Mouse (Mus musculus): ENCODE results near the gene Ttc7. TPM values are rescaled to one million over a fixed set of nuclear protein-coding genes. Genes with fewer than 3 reads are reported as not detected.

Ttc7 gene
- polyA plus RNA-seq, 1 experiment from 2014 or later: 3.8 TPM

- Histone ChIP-seq H3K36me3 (replicated peaks) (no peaks in the 10 kb centered on the region), H3K9ac (no peak overlapping the region), H3K4me2 (no peak overlapping the region), H3K27me3 (no peaks in the 10 kb centered on the region), H3K9me3 (no peaks in the 10 kb centered on the region), H3K4me3 (replicated peaks) (no peak overlapping the region), H3K4me1 (no peaks in the 10 kb centered on the region), H3K27ac (no peak overlapping the region)
- no peak for ATAC-seq (ENCODE audit: low FRiP score)
- 86% methylated on average over 8 of the region's 8 CpGs for WGBS
Observed at GRCm38 (mm10) chr17:87306746-87307145, 24.1 kb downstream of the Ttc7 start.

GRCm38 (mm10) chr17:87309073-87309788 is 26.5 kb downstream of the Ttc7 start:
- H3K4me1 ChIP-seq: 0 out of 2 replicates have a peak, but pooled peaks cover 4% of the 10 kb centered on the region
- ATAC-seq (ENCODE audit: low FRiP score): no peak
- H3K27me3 ChIP-seq: no peaks in the 10 kb centered on the region
- no peaks in the 10 kb centered on the region for H3K36me3 ChIP-seq (replicated peaks)
- H3K4me3 ChIP-seq (replicated peaks): no peak overlapping the region
- H3K9me3 ChIP-seq: no peaks in the 10 kb centered on the region
- H3K9ac ChIP-seq: no peak overlapping the region
- WGBS: 81% methylated on average over 12 of the region's 12 CpGs
- H3K27ac ChIP-seq: no peak overlapping the region
- no peak overlapping the region for H3K4me2 ChIP-seq

- Histone ChIP-seq H3K4me3 (replicated peaks) (no peak overlapping the region), H3K9me3 (no peaks in the 10 kb centered on the region), H3K4me2 (no peak overlapping the region), H3K36me3 (replicated peaks) (no peaks in the 10 kb centered on the region), H3K27ac (no peak overlapping the region), H3K27me3 (no peaks in the 10 kb centered on the region), H3K4me1 (peaks cover 8% of the 10 kb centered on the region), H3K9ac (no peak overlapping the region)
- ATAC-seq (ENCODE audit: low FRiP score): no peak
- WGBS: 88% methylated on average over 7 of the region's 7 CpGs
Observed at GRCm38 (mm10) chr17:87310497-87310896, 27.8 kb downstream of the Ttc7 start.

- Histone ChIP-seq H3K27ac (no peak overlapping the region), H3K4me1 (peaks cover 10% of the 10 kb centered on the region), H3K9ac (no peak overlapping the region), H3K4me3 (replicated peaks) (no peak overlapping the region), H3K9me3 (no peaks in the 10 kb centered on the region), H3K36me3 (replicated peaks) (no peaks in the 10 kb centered on the region), H3K27me3 (no peaks in the 10 kb centered on the region), H3K4me2 (no peak overlapping the region)
- no peak for ATAC-seq (ENCODE audit: low FRiP score)
- 28% methylated on average over 12 of the region's 12 CpGs for WGBS
Observed at GRCm38 (mm10) chr17:87312351-87312750, 29.7 kb downstream of the Ttc7 start.

GRCm38 (mm10) chr17:87312924-87313870 is 30.5 kb downstream of the Ttc7 start:
- no peak overlapping the region for H3K4me2 ChIP-seq
- no peak overlapping the region for H3K4me3 ChIP-seq (replicated peaks)
- peaks cover 12% of the 10 kb centered on the region for H3K4me1 ChIP-seq
- ATAC-seq (ENCODE audit: low FRiP score): no peak
- no peaks in the 10 kb centered on the region for H3K27me3 ChIP-seq
- H3K9me3 ChIP-seq: no peaks in the 10 kb centered on the region
- H3K36me3 ChIP-seq (replicated peaks): no peaks in the 10 kb centered on the region
- WGBS: 65% methylated on average over 18 of the region's 18 CpGs
- no peak overlapping the region for H3K27ac ChIP-seq
- H3K9ac ChIP-seq: no peak overlapping the region

GRCm38 (mm10) chr17:87314121-87314520 is 31.4 kb downstream of the Ttc7 start:
- Histone ChIP-seq H3K4me1 (peaks cover 12% of the 10 kb centered on the region), H3K9me3 (no peaks in the 10 kb centered on the region), H3K27me3 (no peaks in the 10 kb centered on the region), H3K9ac (no peak overlapping the region), H3K36me3 (replicated peaks) (no peaks in the 10 kb centered on the region), H3K4me3 (replicated peaks) (no peak overlapping the region), H3K4me2 (no peak overlapping the region), H3K27ac (no peak overlapping the region)
- WGBS: 88% methylated on average over 8 of the region's 8 CpGs
- ATAC-seq (ENCODE audit: low FRiP score): no peak

GRCm38 (mm10) chr17:87314530-87314946 is 31.9 kb downstream of the Ttc7 start:
- WGBS: 55% methylated on average over 5 of the region's 5 CpGs
- H3K4me2 ChIP-seq: 0 out of 2 replicates have a peak overlapping the region, but pooled peaks have one; percentile 24

GRCm38 (mm10) chr17:87315021-87315531 is 32.4 kb downstream of the Ttc7 start:
- H3K4me3 ChIP-seq (replicated peaks): no peak overlapping the region
- H3K9me3 ChIP-seq: no peaks in the 10 kb centered on the region
- H3K36me3 ChIP-seq (replicated peaks): no peaks in the 10 kb centered on the region
- no peak overlapping the region for H3K9ac ChIP-seq
- ATAC-seq (ENCODE audit: low FRiP score): peak; percentile 69
- no peak overlapping the region for H3K27ac ChIP-seq
- WGBS: 5% methylated on average over 9 of the region's 9 CpGs
- H3K4me2 ChIP-seq: peak overlapping the region; percentile 24; the same call in 1 of the 2 replicates
- H3K27me3 ChIP-seq: no peaks in the 10 kb centered on the region
- H3K4me1 ChIP-seq: peaks cover 12% of the 10 kb centered on the region

More at GRCm38 (mm10) chr17:87314530-87314946, 31.9 kb downstream of the Ttc7 start:
- Histone ChIP-seq H3K4me3 (replicated peaks) (no peak overlapping the region), H3K36me3 (replicated peaks) (no peaks in the 10 kb centered on the region), H3K9ac (no peak overlapping the region), H3K4me1 (peaks cover 12% of the 10 kb centered on the region), H3K9me3 (no peaks in the 10 kb centered on the region), H3K27ac (no peak overlapping the region), H3K27me3 (no peaks in the 10 kb centered on the region)
- peak; percentile 52; the same call in 1 of the 2 replicates for ATAC-seq (ENCODE audit: low FRiP score)

GRCm38 (mm10) chr17:87315891-87316763 is 33.4 kb downstream of the Ttc7 start:
- Histone ChIP-seq H3K4me1 (peaks cover 12% of the 10 kb centered on the region), H3K27me3 (no peaks in the 10 kb centered on the region), H3K9me3 (no peaks in the 10 kb centered on the region), H3K4me3 (replicated peaks) (no peak overlapping the region), H3K36me3 (replicated peaks) (no peaks in the 10 kb centered on the region), H3K27ac (no peak overlapping the region), H3K4me2 (no peak overlapping the region), H3K9ac (no peak overlapping the region)
- ATAC-seq (ENCODE audit: low FRiP score): no peak
- 83% methylated on average over 23 of the region's 23 CpGs for whole genome bisulfite sequencing

- no peaks in the 10 kb centered on the region for H3K36me3 ChIP-seq (replicated peaks)
- no peak overlapping the region for H3K27ac ChIP-seq
- 0 out of 2 replicates have a peak, but pooled peaks cover 9% of the 10 kb centered on the region for H3K9me3 ChIP-seq
- no peak overlapping the region for H3K4me2 ChIP-seq
- H3K4me3 ChIP-seq (replicated peaks): no peak overlapping the region
- 33% methylated on average over 6 of the region's 6 CpGs for WGBS
- ATAC-seq (ENCODE audit: low FRiP score): no peak
- H3K9ac ChIP-seq: no peak overlapping the region
- H3K4me1 ChIP-seq: peaks cover 12% of the 10 kb centered on the region
- no peaks in the 10 kb centered on the region for H3K27me3 ChIP-seq
Observed at GRCm38 (mm10) chr17:87317271-87317670, 34.6 kb downstream of the Ttc7 start.

GRCm38 (mm10) chr17:87317947-87318346 is 35.3 kb downstream of the Ttc7 start:
- WGBS: 73% methylated on average over 9 of the region's 9 CpGs
- Histone ChIP-seq H3K4me2 (no peak overlapping the region), H3K27me3 (no peaks in the 10 kb centered on the region), H3K4me3 (replicated peaks) (no peak overlapping the region), H3K36me3 (replicated peaks) (no peaks in the 10 kb centered on the region), H3K27ac (no peak overlapping the region), H3K9ac (no peak overlapping the region), H3K9me3 (0 out of 2 replicates have a peak, but pooled peaks cover 10% of the 10 kb centered on the region), H3K4me1 (peaks cover 9% of the 10 kb centered on the region)
- ATAC-seq (ENCODE audit: low FRiP score): no peak

All from forebrain, embryonic 12.5 days (tissue).